Mouse (Mus musculus): ENCODE results near the gene Rab34. TPM values are rescaled to one million over a fixed set of nuclear protein-coding genes. Genes with fewer than 3 reads are reported as not detected.

The Rab34 gene
- polyA plus RNA-seq, 1 experiment from 2014 or later = 15.2 TPM

Small RNA genes within 50 kb of the gene (microRNA-seq; reads per million reads assigned to microRNA genes)
- gene Mir7653 = 1.8 reads per million

Other genes starting within 250 kb of the Rab34 start
- gene Phf12, start 205.7 kb upstream of the Rab34 start, polyA plus RNA-seq (2015; fragmentation: Nextera tagmentation; extraction: Ambion mirVana) = 5.5 and 8.5 TPM in 2 replicates
- 14.9 and 16.3 TPM in 2 replicates for gene Dhrs13, start 156.2 kb upstream of the Rab34 start, polyA plus RNA-seq (2015; fragmentation: Nextera tagmentation; extraction: Ambion mirVana)
- gene Flot2, start 150.5 kb upstream of the Rab34 start, polyA plus RNA-seq (2015; fragmentation: Nextera tagmentation; extraction: Ambion mirVana) = 25.1 and 27.3 TPM in 2 replicates
- gene Eral1, start 108.0 kb upstream of the Rab34 start, polyA plus RNA-seq (2015; fragmentation: Nextera tagmentation; extraction: Ambion mirVana) = 13.8 and 13.9 TPM in 2 replicates
- gene Fam222b, start 93.8 kb upstream of the Rab34 start, polyA plus RNA-seq (2015; fragmentation: Nextera tagmentation; extraction: Ambion mirVana) = 4.2 and 4.3 TPM in 2 replicates
- 27.5 and 32.4 TPM in 2 replicates for gene Traf4, start 22.8 kb upstream of the Rab34 start, polyA plus RNA-seq (2015; fragmentation: Nextera tagmentation; extraction: Ambion mirVana)
- 8.1 and 11.4 TPM in 2 replicates for gene Nek8, start 11.8 kb upstream of the Rab34 start, polyA plus RNA-seq (2015; fragmentation: Nextera tagmentation; extraction: Ambion mirVana)
- gene Tlcd1, start 11.7 kb upstream of the Rab34 start, polyA plus RNA-seq (2015; fragmentation: Nextera tagmentation; extraction: Ambion mirVana) = 43.3 and 44.5 TPM in 2 replicates
- 569 and 671 TPM in 2 replicates for gene Rpl23a, start 4.8 kb upstream of the Rab34 start, polyA plus RNA-seq (2015; fragmentation: Nextera tagmentation; extraction: Ambion mirVana)
- 0.24 and 0.55 TPM in 2 replicates for gene Proca1, start 5.0 kb downstream of the Rab34 start, polyA plus RNA-seq (2015; fragmentation: Nextera tagmentation; extraction: Ambion mirVana)
- gene Sdf2, start 57.3 kb downstream of the Rab34 start, polyA plus RNA-seq (2015; fragmentation: Nextera tagmentation; extraction: Ambion mirVana) = 29.0 and 33.7 TPM in 2 replicates
- 9.5 and 9.8 TPM in 2 replicates for gene Supt6, start 57.6 kb downstream of the Rab34 start, polyA plus RNA-seq (2015; fragmentation: Nextera tagmentation; extraction: Ambion mirVana)
- 24.8 and 28.4 TPM in 2 replicates for gene 2610507B11Rik, start 73.3 kb downstream of the Rab34 start, polyA plus RNA-seq (2015; fragmentation: Nextera tagmentation; extraction: Ambion mirVana)
- 0.22 TPM in 1 of 2 replicates, not detected in the other for gene BC030499, start 102.4 kb downstream of the Rab34 start, polyA plus RNA-seq (2015; fragmentation: Nextera tagmentation; extraction: Ambion mirVana)
- 34.8 and 35.0 TPM in 2 replicates for gene Spag5, start 113.1 kb downstream of the Rab34 start, polyA plus RNA-seq (2015; fragmentation: Nextera tagmentation; extraction: Ambion mirVana)
- 10.5 and 13.3 TPM in 2 replicates for gene Aldoc, start 134.5 kb downstream of the Rab34 start, polyA plus RNA-seq (2015; fragmentation: Nextera tagmentation; extraction: Ambion mirVana)
- 31.1 and 33.3 TPM in 2 replicates for gene Pigs, start 140.0 kb downstream of the Rab34 start, polyA plus RNA-seq (2015; fragmentation: Nextera tagmentation; extraction: Ambion mirVana)
- gene Unc119, start 155.1 kb downstream of the Rab34 start, polyA plus RNA-seq (2015; fragmentation: Nextera tagmentation; extraction: Ambion mirVana) = 27.4 and 29.4 TPM in 2 replicates
- gene Foxn1, start 198.1 kb downstream of the Rab34 start, polyA plus RNA-seq (2015; fragmentation: Nextera tagmentation; extraction: Ambion mirVana) = not detected in 2 replicates
- gene Slc13a2, start 233.8 kb downstream of the Rab34 start, polyA plus RNA-seq (2015; fragmentation: Nextera tagmentation; extraction: Ambion mirVana) = 0.05 TPM in 1 of 2 replicates, not detected in the other